Mouse (Mus musculus): ENCODE measurements around the gene Dph2. TPM values are rescaled to one million over a fixed set of nuclear protein-coding genes. Genes with fewer than 3 reads are reported as not detected.

Dph2 gene
- polyA plus RNA-seq (2012; rRNA removed): 12.2 and 13.1 TPM in 2 replicates

GRCm38 (mm10) chr4:117891738-117892161 lies at the start of gene Dph2:
Gene Dph2 (minus strand): TSS chr4:117892032.

DNA sequence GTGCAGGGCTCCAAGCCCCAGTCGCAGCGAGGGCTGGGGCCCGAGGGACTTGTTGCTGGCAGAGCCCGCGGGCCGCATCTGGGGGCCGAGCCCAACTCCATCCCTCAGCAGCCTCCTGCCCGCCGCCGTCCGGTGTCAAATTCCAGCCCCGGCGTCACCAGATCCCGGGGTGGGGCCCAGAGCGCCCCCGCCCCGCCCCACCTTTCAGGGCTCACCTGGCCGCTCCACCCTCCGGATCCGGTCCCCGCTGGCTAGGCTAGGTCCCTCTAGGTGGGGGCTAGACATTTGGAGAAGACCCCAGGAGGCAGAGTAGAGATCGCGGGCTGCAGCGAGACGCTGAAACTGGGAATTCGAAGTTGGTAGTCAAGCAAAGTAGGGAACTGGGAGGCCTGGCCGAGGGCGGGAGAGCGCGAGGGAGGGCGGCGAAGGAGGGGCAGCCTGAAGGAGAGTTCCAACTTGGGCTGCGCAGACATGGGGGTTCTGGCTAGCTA lies 37.6 kb upstream of the Dph2 start, which contains the start of gene Artn:
Gene Artn (minus strand): TSS at position 373 of the 491 bp plus-strand sequence.

GRCm38 (mm10) chr4:117914591-117915442 lies 23.0 kb upstream of the Dph2 start, which contains the start of gene Ipo13:
Gene Ipo13 (minus strand): TSS chr4:117914999.

GRCm38 (mm10) chr4:117887133-117887532 lies 4.7 kb downstream of the Dph2 start, which contains the start of gene Atp6v0b:
Gene Atp6v0b (minus strand): TSS chr4:117887333.

GRCm38 (mm10) chr4:117882701-117883691 lies 8.8 kb downstream of the Dph2 start, which contains the start of gene B4galt2:
Gene B4galt2 (minus strand): TSS chr4:117883487.

DNA sequence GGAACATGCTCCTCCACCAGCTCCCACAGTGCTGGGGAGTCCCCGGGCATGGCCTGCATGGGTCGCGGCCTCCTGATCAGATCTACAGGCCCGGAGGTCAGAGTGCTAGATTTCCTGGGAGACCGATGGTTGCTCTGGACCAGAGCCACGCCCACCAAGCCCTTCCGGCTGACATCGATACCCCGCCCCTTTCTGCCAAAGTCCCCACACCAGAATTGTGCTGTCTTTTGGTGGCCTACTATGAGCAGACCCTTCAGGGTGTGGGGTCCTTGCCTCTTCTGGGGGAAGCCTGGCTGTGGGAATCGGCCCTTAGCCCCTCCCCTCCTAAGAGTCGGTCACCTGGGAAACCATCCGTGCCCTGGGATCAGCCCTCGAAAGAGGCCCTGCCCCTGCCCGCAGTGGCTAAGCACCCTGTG lies 19.4 kb downstream of the Dph2 start, which contains the start of gene Ccdc24:
Gene Ccdc24 (minus strand): TSS at position 87 of the 416 bp plus-strand sequence.

Other genes with a start within 250 kb of the Dph2 start
- 16.2 and 17.8 TPM in 2 replicates for gene Dmap1, start 209.8 kb downstream of the Dph2 start, polyA plus RNA-seq (2012; rRNA removed)
- not detected in 2 replicates for gene Gm12845, start 167.6 kb downstream of the Dph2 start, polyA plus RNA-seq (2012; rRNA removed)
- 0.12 TPM in 1 of 2 replicates, not detected in the other for gene Klf17, start 126.4 kb downstream of the Dph2 start, polyA plus RNA-seq (2012; rRNA removed)
- gene Slc6a9, start 57.5 kb downstream of the Dph2 start, polyA plus RNA-seq (2012; rRNA removed): 41.1 and 41.5 TPM in 2 replicates
- 1.5 and 1.6 TPM in 2 replicates for gene Ccdc24, start 19.5 kb downstream of the Dph2 start, polyA plus RNA-seq (2012; rRNA removed)
- gene B4galt2, start 8.5 kb downstream of the Dph2 start, polyA plus RNA-seq (2012; rRNA removed): 22.7 and 25.1 TPM in 2 replicates
- gene Atp6v0b, start 4.7 kb downstream of the Dph2 start, polyA plus RNA-seq (2012; rRNA removed): 433 and 669 TPM in 2 replicates
- 47.9 and 48.4 TPM in 2 replicates for gene Ipo13, start 23.0 kb upstream of the Dph2 start, polyA plus RNA-seq (2012; rRNA removed)
- gene Artn, start 37.7 kb upstream of the Dph2 start, polyA plus RNA-seq (2012; rRNA removed): 6.6 and 6.8 TPM in 2 replicates
- 113 and 117 TPM in 2 replicates for gene St3gal3, start 242.9 kb upstream of the Dph2 start, polyA plus RNA-seq (2012; rRNA removed)